Mouse (Mus musculus): ENCODE measurements around the gene Slc3a1. TPM values are rescaled to one million over a fixed set of nuclear protein-coding genes. Genes with fewer than 3 reads are reported as not detected.

Gene Slc3a1
- polyA plus RNA-seq, 1 experiment from 2014 or later: 1.0 TPM

GRCm38 (mm10) chr17:84995844-84996243 lies 32.3 kb upstream of the Slc3a1 start:
- 75% methylated on average over 6 of the region's 6 CpGs for WGBS
- DNase-seq (ENCODE audit: low spot score) (no peak), ATAC-seq (ENCODE audit: low FRiP score, low TSS enrichment) (no peak)

GRCm38 (mm10) chr17:84997639-84998038 lies 30.5 kb upstream of the Slc3a1 start:
- H3K9ac ChIP-seq (ENCODE audit: low read length): no peak overlapping the region
- H3K36me3 ChIP-seq (ENCODE audit: control insufficient read depth, insufficient read depth, low read length): no peaks in the 10 kb centered on the region
- H3K9me3 ChIP-seq (ENCODE audit: control insufficient read depth, low read length): no peaks in the 10 kb centered on the region
- no peaks in the 10 kb centered on the region for H3K27me3 ChIP-seq (ENCODE audit: control insufficient read depth, insufficient read depth, low read length)
- 67% methylated on average over 1 of the region's 1 CpGs for WGBS
- DNase-seq (ENCODE audit: low spot score) (no peak), ATAC-seq (ENCODE audit: low FRiP score, low TSS enrichment) (no peak)
- H3K4me3 ChIP-seq (ENCODE audit: low read depth, low read length): no peak overlapping the region
- H3K27ac ChIP-seq (replicated peaks): no peak overlapping the region
- no peak overlapping the region for H3K4me2 ChIP-seq (replicated peaks; ENCODE audit: low read depth)
- no peaks in the 10 kb centered on the region for H3K4me1 ChIP-seq (replicated peaks; ENCODE audit: control insufficient read depth, insufficient read depth)
- no peak for TF ChIP-seq EP300 (optimal IDR thresholded peaks at IDR 0.05)
- TF ChIP-seq CTCF (IDR thresholded peaks at IDR 0.05; ENCODE audit: low read depth): no peak

More at GRCm38 (mm10) chr17:84995844-84996243, 32.3 kb upstream of the Slc3a1 start:
- H3K27ac ChIP-seq (replicated peaks): no peak overlapping the region
- no peak overlapping the region for H3K4me2 ChIP-seq (replicated peaks; ENCODE audit: low read depth)
- H3K27me3 ChIP-seq (ENCODE audit: control insufficient read depth, insufficient read depth, low read length): no peaks in the 10 kb centered on the region
- no peak overlapping the region for H3K4me3 ChIP-seq (ENCODE audit: low read depth, low read length)
- no peaks in the 10 kb centered on the region for H3K9me3 ChIP-seq (ENCODE audit: control insufficient read depth, low read length)
- no peaks in the 10 kb centered on the region for H3K4me1 ChIP-seq (replicated peaks; ENCODE audit: control insufficient read depth, insufficient read depth)
- H3K36me3 ChIP-seq (ENCODE audit: control insufficient read depth, insufficient read depth, low read length): no peaks in the 10 kb centered on the region
- H3K9ac ChIP-seq (ENCODE audit: low read length): no peak overlapping the region
- TF ChIP-seq EP300 (optimal IDR thresholded peaks at IDR 0.05) (no peak), CTCF (IDR thresholded peaks at IDR 0.05; ENCODE audit: low read depth) (no peak)

DNA sequence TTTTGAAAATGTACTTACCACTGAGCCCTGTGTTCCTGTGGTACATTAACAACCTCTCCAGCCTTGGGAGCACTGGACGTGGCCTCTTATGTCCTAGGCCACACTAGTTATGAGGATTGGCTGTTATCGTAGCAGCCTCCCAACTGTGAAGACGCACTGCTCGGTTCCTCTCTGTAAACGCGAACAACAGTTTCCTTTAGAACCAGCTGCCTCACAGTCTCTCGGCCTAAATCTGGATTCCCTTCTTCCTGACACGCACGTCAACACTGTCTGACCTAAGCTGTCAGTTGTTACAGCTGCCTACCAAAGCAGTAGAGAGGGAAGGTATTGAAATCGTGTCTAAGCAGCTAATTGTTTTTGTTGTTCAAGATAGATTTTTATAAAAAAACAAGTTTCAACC lies 28.5 kb upstream of the Slc3a1 start:
- Histone ChIP-seq H3K4me3 (ENCODE audit: low read depth, low read length) (no peak overlapping the region), H3K27ac (replicated peaks) (no peak overlapping the region), H3K9ac (ENCODE audit: low read length) (no peak overlapping the region), H3K4me1 (replicated peaks; ENCODE audit: control insufficient read depth, insufficient read depth) (no peaks in the 10 kb centered on the region), H3K4me2 (replicated peaks; ENCODE audit: low read depth) (no peak overlapping the region), H3K27me3 (ENCODE audit: control insufficient read depth, insufficient read depth, low read length) (no peaks in the 10 kb centered on the region), H3K36me3 (ENCODE audit: control insufficient read depth, insufficient read depth, low read length) (no peaks in the 10 kb centered on the region), H3K9me3 (ENCODE audit: control insufficient read depth, low read length) (no peaks in the 10 kb centered on the region)
- ATAC-seq (ENCODE audit: low FRiP score, low TSS enrichment) (no peak), DNase-seq (ENCODE audit: low spot score) (no peak)
- no peak for TF ChIP-seq CTCF (IDR thresholded peaks at IDR 0.05; ENCODE audit: low read depth)
- no peak for TF ChIP-seq EP300 (optimal IDR thresholded peaks at IDR 0.05)
- WGBS: 81% methylated on average over 10 of the region's 10 CpGs

DNA sequence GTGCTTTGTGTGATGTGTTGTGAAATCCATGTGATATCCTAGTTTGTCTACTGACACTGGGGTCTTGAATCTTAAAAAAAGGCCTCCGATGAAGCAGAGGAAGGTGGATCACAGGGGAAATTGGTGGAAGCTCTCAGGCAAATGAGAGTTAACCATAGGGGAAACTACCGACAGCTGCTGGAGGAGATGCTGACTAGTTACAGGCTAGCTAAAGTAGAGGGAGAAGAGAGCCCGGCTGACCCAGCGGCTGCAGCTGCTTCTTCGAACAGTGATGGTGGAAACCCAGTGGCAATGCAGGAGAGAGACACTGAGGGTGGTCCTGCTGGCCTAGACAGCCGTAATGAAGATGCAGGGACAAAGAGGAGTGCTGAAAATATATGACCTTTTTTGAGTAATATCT lies 14.7 kb upstream of the Slc3a1 start:
- no peak for DNase-seq (ENCODE audit: low spot score)
- H3K4me2 ChIP-seq (replicated peaks; ENCODE audit: low read depth): no peak overlapping the region
- 84% methylated on average over 6 of the region's 6 CpGs for WGBS
- H3K27ac ChIP-seq (replicated peaks): no peak overlapping the region
- no peaks in the 10 kb centered on the region for H3K4me1 ChIP-seq (replicated peaks; ENCODE audit: control insufficient read depth, insufficient read depth)
- H3K4me3 ChIP-seq (ENCODE audit: low read depth, low read length): no peak overlapping the region
- 0 out of 2 replicates have a peak, but pooled peaks cover 3% of the 10 kb centered on the region for H3K36me3 ChIP-seq (ENCODE audit: control insufficient read depth, insufficient read depth, low read length)
- TF ChIP-seq CTCF (IDR thresholded peaks at IDR 0.05; ENCODE audit: low read depth): no peak
- no peak for TF ChIP-seq EP300 (optimal IDR thresholded peaks at IDR 0.05)
- H3K9me3 ChIP-seq (ENCODE audit: control insufficient read depth, low read length): no peaks in the 10 kb centered on the region
- no peaks in the 10 kb centered on the region for H3K27me3 ChIP-seq (ENCODE audit: control insufficient read depth, insufficient read depth, low read length)
- ATAC-seq (ENCODE audit: low FRiP score, low TSS enrichment): no peak
- no peak overlapping the region for H3K9ac ChIP-seq (ENCODE audit: low read length)

DNA sequence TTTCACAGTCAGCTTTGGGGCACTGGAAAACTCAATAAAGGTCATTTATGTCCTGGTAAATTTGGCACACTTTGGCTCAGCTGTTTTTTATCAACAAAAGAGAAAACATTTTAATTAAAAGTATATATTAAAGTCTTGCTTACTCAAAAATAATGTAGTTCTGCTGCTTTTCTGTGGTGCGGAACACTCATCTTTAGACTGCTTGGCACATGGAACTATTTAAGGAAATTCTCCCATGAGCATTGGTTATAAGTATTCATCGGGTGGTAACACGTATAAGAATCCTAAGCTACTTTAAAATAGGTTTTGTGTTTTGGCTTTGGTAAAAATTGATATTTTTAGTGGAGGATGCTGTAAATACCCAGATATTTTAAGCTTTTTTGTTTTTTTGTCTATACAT lies 13.5 kb upstream of the Slc3a1 start:
- DNase-seq (ENCODE audit: low spot score): no peak
- Histone ChIP-seq H3K9ac (ENCODE audit: low read length) (no peak overlapping the region), H3K4me1 (replicated peaks; ENCODE audit: control insufficient read depth, insufficient read depth) (no peaks in the 10 kb centered on the region), H3K4me2 (replicated peaks; ENCODE audit: low read depth) (no peak overlapping the region), H3K9me3 (ENCODE audit: control insufficient read depth, low read length) (no peaks in the 10 kb centered on the region), H3K27me3 (ENCODE audit: control insufficient read depth, insufficient read depth, low read length) (no peaks in the 10 kb centered on the region), H3K4me3 (ENCODE audit: low read depth, low read length) (no peak overlapping the region), H3K27ac (replicated peaks) (no peak overlapping the region), H3K36me3 (ENCODE audit: control insufficient read depth, insufficient read depth, low read length) (0 out of 2 replicates have a peak, but pooled peaks cover under 1% of the 10 kb centered on the region)
- 93% methylated on average over 3 of the region's 3 CpGs for WGBS
- no peak for ATAC-seq (ENCODE audit: low FRiP score, low TSS enrichment)
- no peak for TF ChIP-seq EP300 (optimal IDR thresholded peaks at IDR 0.05)
- no peak for TF ChIP-seq CTCF (IDR thresholded peaks at IDR 0.05; ENCODE audit: low read depth)

GRCm38 (mm10) chr17:85018344-85018743 lies 9.8 kb upstream of the Slc3a1 start:
- ATAC-seq (ENCODE audit: low FRiP score, low TSS enrichment) (no peak), DNase-seq (ENCODE audit: low spot score) (no peak)
- TF ChIP-seq CTCF (IDR thresholded peaks at IDR 0.05; ENCODE audit: low read depth): no peak
- Histone ChIP-seq H3K9ac (ENCODE audit: low read length) (no peak overlapping the region), H3K9me3 (ENCODE audit: control insufficient read depth, low read length) (no peaks in the 10 kb centered on the region), H3K4me1 (replicated peaks; ENCODE audit: control insufficient read depth, insufficient read depth) (no peaks in the 10 kb centered on the region), H3K27me3 (ENCODE audit: control insufficient read depth, insufficient read depth, low read length) (no peaks in the 10 kb centered on the region), H3K4me2 (replicated peaks; ENCODE audit: low read depth) (no peak overlapping the region), H3K36me3 (ENCODE audit: control insufficient read depth, insufficient read depth, low read length) (no peaks in the 10 kb centered on the region), H3K27ac (replicated peaks) (no peak overlapping the region), H3K4me3 (ENCODE audit: low read depth, low read length) (no peak overlapping the region)
- 86% methylated on average over 3 of the region's 3 CpGs for WGBS

Measured in stomach, postnatal 0 days (tissue).